Mouse (Mus musculus) kidney, adult 2 months (tissue): ENCODE results near the gene Txlnb.

Experiments used
- CTCF ChIP-seq: fragments of 200-500 bp; conservative IDR thresholded peaks from 2 replicates; pipeline ENCODE4 v1.5.1; 2011; ENCODE audit warnings: low read depth, mild to moderate bottlenecking, control low read depth, low read length, moderate library complexity, mixed read lengths; ENCODE audit not compliant: insufficient read depth, insufficient read length
- POLR2A ChIP-seq: fragments of 200-500 bp; IDR thresholded peaks from one replicate; pipeline ENCODE4 v1.6.1; 2011; ENCODE audit warnings: low read depth, low read length, control low read depth

- TF ChIP-seq CTCF, result no peak
- TF ChIP-seq POLR2A, result no peak
These were observed 84.7 kb downstream of the Txlnb start for GRCm38 (mm10) chr10:17880724-17881123.
